In the genomic region with DNA sequence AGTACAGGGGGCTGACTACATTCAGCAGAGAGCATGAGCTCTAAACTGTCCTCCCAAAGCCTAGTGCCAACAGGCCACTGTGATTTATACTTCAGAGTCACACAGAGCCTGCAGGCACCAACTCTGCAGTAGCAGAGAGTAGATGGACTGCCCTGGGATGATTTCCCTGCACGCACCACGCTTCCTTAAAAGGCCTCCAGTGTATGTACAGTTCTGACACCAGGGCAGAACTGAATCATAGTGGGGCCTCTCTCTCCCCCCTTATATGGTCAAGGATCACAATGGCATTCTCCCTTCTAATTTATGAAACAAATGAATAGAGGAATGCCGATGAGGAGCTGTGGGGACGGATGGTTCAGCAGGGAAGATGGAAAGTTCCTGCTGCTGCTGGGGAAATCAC, we compare ENCODE assay signal across 18 mouse cellular contexts.
DNase-seq lines count a peak whose midpoint lies in the region; ATAC-seq and TF ChIP-seq lines count a peak whose summit lies in the region.
"Had no signal": no experiment of that assay in that cellular context is flagged by ENCODE, and none has a peak within 500 bp of the region (broad histone marks: within the 10 kb centered on the region; RNA-seq: fewer than 3 reads in every experiment).

No protein-coding gene starts in this region.

- H3K4me3 ChIP-seq in heart, embryonic 11.5 days (ENCODE audit: low read depth, low read length): no peak overlapping the region
- no peak overlapping the region for H3K4me3 ChIP-seq in kidney, postnatal 0 days (replicated peaks; ENCODE audit: low read depth, low read length)
- no peak overlapping the region for H3K4me3 ChIP-seq in heart, postnatal 0 days (ENCODE audit: low read depth, low read length)
- no peak overlapping the region for H3K4me3 ChIP-seq in small intestine, adult 2 months (ENCODE audit: low read depth, low read length)
- H3K4me3 ChIP-seq: erythroblast, embryonic 14.5 days; midbrain, embryonic 10.5 days had no signal

- H3K9ac ChIP-seq in heart, embryonic 11.5 days (ENCODE audit: low read depth, low read length): peak overlapping the region; percentile 46; the same call in 1 of the 2 replicates
- no peak overlapping the region for H3K9ac ChIP-seq in kidney, postnatal 0 days (ENCODE audit: low read depth, low read length)
- no peak overlapping the region for H3K9ac ChIP-seq in heart, postnatal 0 days (replicated peaks; ENCODE audit: low read depth, low read length)

- H3K27ac ChIP-seq in heart, embryonic 11.5 days (ENCODE audit: low read depth, low read length): peak overlapping the region; percentile 82
- no peak overlapping the region for H3K27ac ChIP-seq in kidney, postnatal 0 days
- H3K27ac ChIP-seq in heart, postnatal 0 days (ENCODE audit: low read depth): peak overlapping the region; percentile 80
- H3K27ac ChIP-seq in small intestine, adult 2 months (ENCODE audit: insufficient read depth, low read depth, low read length): 0 out of 2 replicates have a peak overlapping the region, but pooled peaks have one; percentile 9
- H3K27ac ChIP-seq: midbrain, embryonic 10.5 days had no signal

- no peak for TF ChIP-seq EP300 in heart, postnatal 0 days (IDR thresholded peaks at IDR 0.05; ENCODE audit: low read depth)

- TF ChIP-seq CTCF in kidney, postnatal 0 days (IDR thresholded peaks at IDR 0.05; ENCODE audit: low read depth): no peak
- no peak for TF ChIP-seq CTCF in heart, postnatal 0 days (IDR thresholded peaks at IDR 0.05; ENCODE audit: low read depth)
- TF ChIP-seq CTCF in small intestine, adult 2 months (IDR thresholded peaks at IDR 0.05; ENCODE audit: extremely low read depth, insufficient read length, insufficient replicate concordance, low read depth, low read length): no peak

- TF ChIP-seq POLR2A in small intestine, adult 2 months (IDR thresholded peaks at IDR 0.05; ENCODE audit: low read depth, low read length): no peak

- no peaks in the 10 kb centered on the region for H3K36me3 ChIP-seq in heart, embryonic 11.5 days (ENCODE audit: control insufficient read depth, insufficient read depth, low read length)
- no peaks in the 10 kb centered on the region for H3K36me3 ChIP-seq in kidney, postnatal 0 days (ENCODE audit: insufficient read depth, low read length)
- H3K36me3 ChIP-seq in heart, postnatal 0 days (replicated peaks; ENCODE audit: control insufficient read depth, insufficient read depth, low read length): no peaks in the 10 kb centered on the region
- H3K36me3 ChIP-seq in small intestine, adult 2 months (ENCODE audit: control insufficient read depth, insufficient read depth, low read length): no peaks in the 10 kb centered on the region
- H3K36me3 ChIP-seq: midbrain, embryonic 10.5 days had no signal

- 0 out of 2 replicates have a peak, but pooled peaks have one; percentile 46 for ATAC-seq in heart, embryonic 11.5 days (replicated peaks; ENCODE audit: insufficient number of reproducible peaks, low FRiP score, low TSS enrichment)
- ATAC-seq in kidney, postnatal 0 days (replicated peaks; ENCODE audit: low FRiP score, low read depth): no peak
- ATAC-seq in heart, postnatal 0 days (ENCODE audit: insufficient read depth, low read depth): peak; percentile 69; the same call in 1 of the 2 replicates
- ATAC-seq in frontal cortex, adult (ENCODE audit: low TSS enrichment): no peak
- ATAC-seq: forebrain, embryonic 14.5 days; hindbrain, embryonic 16.5 days had no signal

- H3K27me3 ChIP-seq in heart, embryonic 11.5 days (ENCODE audit: control insufficient read depth, insufficient read depth, low read length): no peaks in the 10 kb centered on the region
- no peaks in the 10 kb centered on the region for H3K27me3 ChIP-seq in kidney, postnatal 0 days (ENCODE audit: insufficient read depth, low read length)
- H3K27me3 ChIP-seq in heart, postnatal 0 days (ENCODE audit: control insufficient read depth, insufficient read depth, low read length): no peaks in the 10 kb centered on the region
- H3K27me3 ChIP-seq in small intestine, adult 2 months (ENCODE audit: control insufficient read depth, insufficient read depth, low read length): no peaks in the 10 kb centered on the region

- WGBS in heart, embryonic 11.5 days (ENCODE audit: insufficient replicate concordance): 49% methylated on average over 4 of the region's 4 CpGs
- WGBS in kidney, postnatal 0 days: 51% methylated on average over 4 of the region's 4 CpGs
- WGBS in heart, postnatal 0 days: 27% methylated on average over 4 of the region's 4 CpGs
- WGBS in small intestine, adult 2 months: 72% methylated on average over 4 of the region's 4 CpGs

- peaks cover 24% of the 10 kb centered on the region for H3K4me1 ChIP-seq in heart, embryonic 11.5 days (ENCODE audit: control insufficient read depth, insufficient read depth, low read length)
- no peaks in the 10 kb centered on the region for H3K4me1 ChIP-seq in kidney, postnatal 0 days (replicated peaks; ENCODE audit: insufficient read depth, low read length)
- H3K4me1 ChIP-seq in heart, postnatal 0 days (ENCODE audit: control insufficient read depth, insufficient read depth): peaks cover 26% of the 10 kb centered on the region
- H3K4me1 ChIP-seq in small intestine, adult 2 months (ENCODE audit: control insufficient read depth, insufficient read depth, insufficient read length, low read length): no peaks in the 10 kb centered on the region
- H3K4me1 ChIP-seq: midbrain, embryonic 10.5 days had no signal

- no peak for DNase-seq in heart, adult 18-20 months
- DNase-seq in kidney, postnatal 0 days (ENCODE audit: low spot score): peak; percentile 66
- DNase-seq in kidney, postnatal 36 days: no peak
- peak; percentile 51 for DNase-seq in heart, postnatal 0 days (ENCODE audit: low spot score)
- no peak for DNase-seq in layer of hippocampus, adult 9-10 months (ENCODE audit: low spot score)
- DNase-seq: adrenal gland, adult 8-10 months; cerebellum, adult 11-12 months; cerebellum, postnatal 36 days; kidney, adult 9 months; lung, postnatal 4 days; thymus, postnatal 25 days had no signal

- no peaks in the 10 kb centered on the region for H3K9me3 ChIP-seq in heart, embryonic 11.5 days (replicated peaks; ENCODE audit: control insufficient read depth, low read length)
- no peaks in the 10 kb centered on the region for H3K9me3 ChIP-seq in kidney, postnatal 0 days (replicated peaks; ENCODE audit: low read length)
- no peaks in the 10 kb centered on the region for H3K9me3 ChIP-seq in heart, postnatal 0 days (replicated peaks; ENCODE audit: control insufficient read depth, low read length)
- H3K9me3 ChIP-seq: midbrain, embryonic 10.5 days had no signal

- no peak overlapping the region for H3K4me2 ChIP-seq in heart, embryonic 11.5 days
- H3K4me2 ChIP-seq in kidney, postnatal 0 days (ENCODE audit: low read length): no peak overlapping the region
- no peak overlapping the region for H3K4me2 ChIP-seq in heart, postnatal 0 days (ENCODE audit: low read depth, low read length)

Comparison
In these comparisons a context has a peak if more than half of its experiments do, and no peak if none do; other contexts are left out.
1. DNase-seq: peak in kidney, postnatal 0 days (single experiment) and heart, postnatal 0 days (single experiment); none in heart, adult 18-20 months (0 of 2), kidney, postnatal 36 days (0 of 2) and layer of hippocampus, adult 9-10 months (single experiment).
2. ATAC-seq: peak in heart, embryonic 11.5 days (single experiment) and heart, postnatal 0 days (single experiment); none in kidney, postnatal 0 days (single experiment) and frontal cortex, adult (single experiment).